Mouse (Mus musculus) embryonic facial prominence, embryonic 10.5 days (tissue): ENCODE measurements around the gene Rsph4a. TPM values are rescaled to one million over a fixed set of nuclear protein-coding genes. Genes with fewer than 3 reads are reported as not detected.

Experiments used
- DNase-seq: peaks from one replicate; pipeline ENCODE4 v3.0.0-alpha.2; 2017; ENCODE audit warnings: low spot score
- H3K27ac ChIP-seq: fragments of 300-500 bp; sonication (generic); replicated peaks from 2 replicates; pipeline ENCODE4 v1.5.1; 2016; ENCODE audit warnings: mild to moderate bottlenecking
- H3K27me3 ChIP-seq: fragments of 300-500 bp; sonication (generic); replicated peaks from 2 replicates; pipeline ENCODE4 v1.6.1; 2016; ENCODE audit warnings: low read depth, mild to moderate bottlenecking; ENCODE audit not compliant: poor library complexity, severe bottlenecking
- H3K36me3 ChIP-seq: fragments of 300-500 bp; sonication (generic); replicated peaks from 2 replicates; pipeline ENCODE4 v1.6.1; 2016; ENCODE audit warnings: mild to moderate bottlenecking, moderate library complexity
- H3K4me1 ChIP-seq: fragments of 300-500 bp; sonication (generic); 2 replicates; pipeline ENCODE4 v1.6.1; 2016
- H3K4me3 ChIP-seq: fragments of 300-500 bp; sonication (generic); 2 replicates; pipeline ENCODE4 v1.5.1; 2016; ENCODE audit warnings: mild to moderate bottlenecking, moderate library complexity
- H3K9me3 ChIP-seq: fragments of 300-500 bp; sonication (generic); 2 replicates; pipeline ENCODE4 v1.6.1; 2016; ENCODE audit warnings: mild to moderate bottlenecking
- WGBS: fragments of 180-500 bp; shearing (Covaris S2); methylation state at CpG from one replicate; pipeline ENCODE4 v1.1.7; 2016; 5-methylcytosine and 5-hydroxymethylcytosine counted together
- polyA plus RNA-seq: library from polyadenylated mRNA; unstranded; fragments of >200 nt; fragmentation: Nextera tagmentation; extraction: Ambion mirVana; gene quantifications from 2 replicates; pipeline ENCODE4 v1.2.1, GENCODE M21; 2016

The Rsph4a gene
- polyA plus RNA-seq, 1 experiment from 2014 or later, result 0.07 TPM

GRCm38 (mm10) chr10:33952509-33952908 lies 47.6 kb downstream of the Rsph4a start:
- Histone ChIP-seq H3K27me3 (no peaks in the 10 kb centered on the region), H3K4me3 (no peak overlapping the region), H3K4me1 (peaks cover 9% of the 10 kb centered on the region), H3K9me3 (no peaks in the 10 kb centered on the region), H3K27ac (no peak overlapping the region), H3K36me3 (peaks cover 17% of the 10 kb centered on the region)
- WGBS, result 79% methylated on average over 3 of the region's 3 CpGs
- no peak for DNase-seq

Other genes with a start within 250 kb of the Rsph4a start
- gene Sult3a2, start 118.4 kb upstream of the Rsph4a start, polyA plus RNA-seq, result not detected in 2 replicates
- gene Sult3a1, start 47.4 kb upstream of the Rsph4a start, polyA plus RNA-seq, result not detected in 2 replicates
- gene Zup1, start 46.2 kb downstream of the Rsph4a start, polyA plus RNA-seq, result 22.8 and 23.0 TPM in 2 replicates
- 149 and 153 TPM in 2 replicates for gene Rwdd1, start 114.5 kb downstream of the Rsph4a start, polyA plus RNA-seq
- gene Trappc3l, start 132.5 kb downstream of the Rsph4a start, polyA plus RNA-seq, result not detected in 2 replicates
- gene Calhm4, start 139.2 kb downstream of the Rsph4a start, polyA plus RNA-seq, result not detected in 2 replicates
- 0.11 and 0.12 TPM in 2 replicates for gene Calhm5, start 191.4 kb downstream of the Rsph4a start, polyA plus RNA-seq
- 0.62 and 0.68 TPM in 2 replicates for gene Calhm6, start 222.9 kb downstream of the Rsph4a start, polyA plus RNA-seq